Comparison of ENCODE assay signal across 25 mouse cellular contexts in genomic region chr6:120884436-120884835, GRCm38 (mm10). TPM values are rescaled to one million over a fixed set of nuclear protein-coding genes. Genes with fewer than 3 reads are reported as not detected.
A peak's percentile ranks its signal among the peaks of the same experiment; 100 is the strongest.
DNase-seq lines count a peak whose midpoint lies in the region; ATAC-seq and TF ChIP-seq lines count a peak whose summit lies in the region.
"Had no signal": no experiment of that assay in that cellular context is flagged by ENCODE, and none has a peak within 500 bp of the region (broad histone marks: within the 10 kb centered on the region; RNA-seq: fewer than 3 reads in every experiment).

No protein-coding gene starts in this region.

- ATAC-seq in hindbrain, embryonic 16.5 days: peak; percentile 37; the same call in 1 of the 2 replicates
- no peak for ATAC-seq in hindbrain, postnatal 0 days
- peak; percentile 45; the same call in 1 of the 2 replicates for ATAC-seq in midbrain, embryonic 15.5 days (replicated peaks)
- no peak for ATAC-seq in midbrain, embryonic 11.5 days (ENCODE audit: low FRiP score)
- ATAC-seq: CD4-positive, CD25-positive, alpha-beta regulatory T cell, adult 4 months; forebrain, embryonic 16.5 days had no signal

- peaks cover 20% of the 10 kb centered on the region for H3K36me3 ChIP-seq in hindbrain, embryonic 16.5 days (ENCODE audit: control insufficient read depth, insufficient read depth, low read length)
- H3K36me3 ChIP-seq in hindbrain, postnatal 0 days (ENCODE audit: insufficient read depth, low read length): peaks cover 17% of the 10 kb centered on the region
- H3K36me3 ChIP-seq in midbrain, embryonic 15.5 days (replicated peaks): peaks cover 22% of the 10 kb centered on the region; the same call in 1 of the 2 replicates
- peaks cover 15% of the 10 kb centered on the region for H3K36me3 ChIP-seq in midbrain, embryonic 11.5 days (ENCODE audit: control insufficient read depth, insufficient read depth, low read length)

- H3K27me3 ChIP-seq in hindbrain, embryonic 16.5 days (replicated peaks; ENCODE audit: control insufficient read depth, insufficient read depth, low read length): no peaks in the 10 kb centered on the region
- no peaks in the 10 kb centered on the region for H3K27me3 ChIP-seq in hindbrain, postnatal 0 days (ENCODE audit: insufficient read depth, low read length)
- H3K27me3 ChIP-seq in midbrain, embryonic 15.5 days (replicated peaks): no peaks in the 10 kb centered on the region
- H3K27me3 ChIP-seq in midbrain, embryonic 11.5 days (ENCODE audit: control insufficient read depth, insufficient read depth, low read length): no peaks in the 10 kb centered on the region
- H3K27me3 ChIP-seq: embryonic facial prominence, embryonic 12.5 days; embryonic facial prominence, embryonic 15.5 days; forebrain, embryonic 12.5 days; heart, embryonic 13.5 days had no signal

- DNase-seq in hindbrain, postnatal 0 days (ENCODE audit: low spot score): no peak
- DNase-seq in midbrain, embryonic 11.5 days (ENCODE audit: low spot score, missing footprints): no peak
- peak; percentile 21 for DNase-seq in retina, embryonic 14.5 days (ENCODE audit: low spot score)
- no peak for DNase-seq in retina, postnatal 1 day
- DNase-seq: adrenal gland, adult 2 months; adrenal gland, postnatal 14 days; cerebellum, adult 11-12 months; cerebellum, adult 8-10 months; cerebellum, postnatal 10 days; cerebellum, postnatal 36 days; gastrocnemius, postnatal 10 days; gastrocnemius, postnatal 36 days; heart, adult 2 months; heart, postnatal 14 days; heart, postnatal 4 days had no signal

- no peak for TF ChIP-seq CTCF in hindbrain, postnatal 0 days (IDR thresholded peaks at IDR 0.05; ENCODE audit: low read depth)

- no peak overlapping the region for H3K27ac ChIP-seq in hindbrain, embryonic 16.5 days (ENCODE audit: low read depth, low read length)
- H3K27ac ChIP-seq in hindbrain, postnatal 0 days: no peak overlapping the region
- H3K27ac ChIP-seq in midbrain, embryonic 15.5 days: peak overlapping the region; percentile 34; the same call in 1 of the 2 replicates
- H3K27ac ChIP-seq in midbrain, embryonic 11.5 days (ENCODE audit: low read depth, low read length): no peak overlapping the region
- H3K27ac ChIP-seq: embryonic facial prominence, embryonic 12.5 days; embryonic facial prominence, embryonic 15.5 days; forebrain, embryonic 12.5 days; heart, adult 2 months; heart, embryonic 10.5 days; heart, embryonic 13.5 days; hindbrain, embryonic 14.5 days had no signal

- WGBS in hindbrain, embryonic 16.5 days: 63% methylated on average over 6 of the region's 6 CpGs
- WGBS in hindbrain, postnatal 0 days: 77% methylated on average over 6 of the region's 6 CpGs
- 56% methylated on average over 6 of the region's 6 CpGs for WGBS in midbrain, embryonic 15.5 days
- WGBS in midbrain, embryonic 11.5 days: 87% methylated on average over 6 of the region's 6 CpGs

- H3K4me3 ChIP-seq in hindbrain, embryonic 16.5 days (ENCODE audit: low read length): no peak overlapping the region
- no peak overlapping the region for H3K4me3 ChIP-seq in hindbrain, postnatal 0 days (ENCODE audit: low read length)
- no peak overlapping the region for H3K4me3 ChIP-seq in midbrain, embryonic 15.5 days
- H3K4me3 ChIP-seq in midbrain, embryonic 11.5 days (ENCODE audit: low read depth, low read length): no peak overlapping the region
- H3K4me3 ChIP-seq: embryonic facial prominence, embryonic 12.5 days; embryonic facial prominence, embryonic 15.5 days; forebrain, embryonic 12.5 days; heart, adult 2 months; heart, embryonic 10.5 days; heart, embryonic 13.5 days had no signal

- no peaks in the 10 kb centered on the region for H3K4me1 ChIP-seq in hindbrain, embryonic 16.5 days (ENCODE audit: control insufficient read depth, insufficient read depth, low read depth, low read length)
- H3K4me1 ChIP-seq in hindbrain, postnatal 0 days (ENCODE audit: insufficient read depth, low read length): no peaks in the 10 kb centered on the region
- no peaks in the 10 kb centered on the region for H3K4me1 ChIP-seq in midbrain, embryonic 15.5 days
- H3K4me1 ChIP-seq in midbrain, embryonic 11.5 days (ENCODE audit: control insufficient read depth, insufficient read depth, low read length): no peaks in the 10 kb centered on the region
- H3K4me1 ChIP-seq: embryonic facial prominence, embryonic 12.5 days; embryonic facial prominence, embryonic 15.5 days; forebrain, embryonic 12.5 days; heart, embryonic 10.5 days had no signal

- H3K9me3 ChIP-seq in hindbrain, embryonic 16.5 days (ENCODE audit: control insufficient read depth, low read length): no peaks in the 10 kb centered on the region
- no peaks in the 10 kb centered on the region for H3K9me3 ChIP-seq in hindbrain, postnatal 0 days (ENCODE audit: low read length)
- H3K9me3 ChIP-seq in midbrain, embryonic 15.5 days: no peaks in the 10 kb centered on the region
- no peaks in the 10 kb centered on the region for H3K9me3 ChIP-seq in midbrain, embryonic 11.5 days (ENCODE audit: control insufficient read depth, low read length)
- H3K9me3 ChIP-seq: embryonic facial prominence, embryonic 12.5 days; embryonic facial prominence, embryonic 15.5 days; heart, embryonic 10.5 days; heart, embryonic 13.5 days had no signal

- H3K9ac ChIP-seq in hindbrain, embryonic 16.5 days (ENCODE audit: low read depth, low read length): no peak overlapping the region
- H3K9ac ChIP-seq in hindbrain, postnatal 0 days (replicated peaks; ENCODE audit: low read length): no peak overlapping the region
- H3K9ac ChIP-seq in midbrain, embryonic 15.5 days: no peak overlapping the region
- no peak overlapping the region for H3K9ac ChIP-seq in midbrain, embryonic 11.5 days (ENCODE audit: low read length)
- H3K9ac ChIP-seq: embryonic facial prominence, embryonic 12.5 days; embryonic facial prominence, embryonic 15.5 days; forebrain, embryonic 12.5 days; heart, embryonic 13.5 days; hindbrain, embryonic 14.5 days had no signal

- H3K4me2 ChIP-seq in hindbrain, embryonic 16.5 days (ENCODE audit: low read length): no peak overlapping the region
- H3K4me2 ChIP-seq in hindbrain, postnatal 0 days (ENCODE audit: low read depth, low read length): no peak overlapping the region
- H3K4me2 ChIP-seq in midbrain, embryonic 15.5 days: no peak overlapping the region
- no peak overlapping the region for H3K4me2 ChIP-seq in midbrain, embryonic 11.5 days
- H3K4me2 ChIP-seq: embryonic facial prominence, embryonic 12.5 days; embryonic facial prominence, embryonic 15.5 days; forebrain, embryonic 12.5 days; heart, embryonic 13.5 days; hindbrain, embryonic 14.5 days had no signal

RNA-seq across cellular contexts. Expression of gene Bid, which starts 32.2 kb away (rescaled TPM):
- 43.0 and 45.6 TPM in 2 replicates for polyA plus RNA-seq in hindbrain, embryonic 16.5 days (2015; fragmentation: Nextera tagmentation; extraction: Ambion mirVana)
- total RNA-seq in hindbrain, postnatal 0 days (2014; rRNA removed): 34.3 and 43.6 TPM in 2 replicates
- polyA plus RNA-seq in hindbrain, postnatal 0 days (2015; fragmentation: Nextera tagmentation; extraction: Ambion mirVana): 41.5 and 44.3 TPM in 2 replicates
- 46.9 and 48.4 TPM in 2 replicates for polyA plus RNA-seq in midbrain, embryonic 15.5 days (2015; fragmentation: Nextera tagmentation; extraction: Ambion mirVana)
- 16.3 and 17.6 TPM in 2 replicates for polyA plus RNA-seq in midbrain, embryonic 11.5 days (2014; fragmentation: Nextera tagmentation; extraction: Ambion mirVana)

RNA-seq across cellular contexts. Expression of gene Bcl2l13, which starts 48.4 kb away (rescaled TPM):
- 27.2 and 27.3 TPM in 2 replicates for polyA plus RNA-seq in hindbrain, embryonic 16.5 days (2015; fragmentation: Nextera tagmentation; extraction: Ambion mirVana)
- total RNA-seq in hindbrain, postnatal 0 days (2014; rRNA removed): 41.0 and 177 TPM in 2 replicates
- polyA plus RNA-seq in hindbrain, postnatal 0 days (2015; fragmentation: Nextera tagmentation; extraction: Ambion mirVana): 25.5 and 27.6 TPM in 2 replicates
- 24.2 and 25.1 TPM in 2 replicates for polyA plus RNA-seq in midbrain, embryonic 15.5 days (2015; fragmentation: Nextera tagmentation; extraction: Ambion mirVana)
- polyA plus RNA-seq in midbrain, embryonic 11.5 days (2014; fragmentation: Nextera tagmentation; extraction: Ambion mirVana): 40.9 and 45.6 TPM in 2 replicates

Comparison
In these comparisons a context has a peak if more than half of its experiments do, and no peak if none do; other contexts are left out.
1. ATAC-seq: peak in hindbrain, embryonic 16.5 days (single experiment) and midbrain, embryonic 15.5 days (single experiment); none in hindbrain, postnatal 0 days (single experiment) and midbrain, embryonic 11.5 days (single experiment).